Mouse (Mus musculus): ENCODE results near the gene Fxn. TPM values are rescaled to one million over a fixed set of nuclear protein-coding genes. Genes with fewer than 3 reads are reported as not detected.

Gene Fxn
- total RNA-seq, 2 experiments from 2014 or later: 39.3 to 41.2 TPM

- peak; percentile 85 for DNase-seq
These were observed 20.8 kb upstream of the Fxn start for GRCm38 (mm10) chr19:24300994-24301767.

- DNase-seq: no peak
These were observed 13.1 kb upstream of the Fxn start for GRCm38 (mm10) chr19:24293537-24293936.

- peak; percentile 67 for DNase-seq
These were observed 3.8 kb upstream of the Fxn start for GRCm38 (mm10) chr19:24284187-24284586.

DNA sequence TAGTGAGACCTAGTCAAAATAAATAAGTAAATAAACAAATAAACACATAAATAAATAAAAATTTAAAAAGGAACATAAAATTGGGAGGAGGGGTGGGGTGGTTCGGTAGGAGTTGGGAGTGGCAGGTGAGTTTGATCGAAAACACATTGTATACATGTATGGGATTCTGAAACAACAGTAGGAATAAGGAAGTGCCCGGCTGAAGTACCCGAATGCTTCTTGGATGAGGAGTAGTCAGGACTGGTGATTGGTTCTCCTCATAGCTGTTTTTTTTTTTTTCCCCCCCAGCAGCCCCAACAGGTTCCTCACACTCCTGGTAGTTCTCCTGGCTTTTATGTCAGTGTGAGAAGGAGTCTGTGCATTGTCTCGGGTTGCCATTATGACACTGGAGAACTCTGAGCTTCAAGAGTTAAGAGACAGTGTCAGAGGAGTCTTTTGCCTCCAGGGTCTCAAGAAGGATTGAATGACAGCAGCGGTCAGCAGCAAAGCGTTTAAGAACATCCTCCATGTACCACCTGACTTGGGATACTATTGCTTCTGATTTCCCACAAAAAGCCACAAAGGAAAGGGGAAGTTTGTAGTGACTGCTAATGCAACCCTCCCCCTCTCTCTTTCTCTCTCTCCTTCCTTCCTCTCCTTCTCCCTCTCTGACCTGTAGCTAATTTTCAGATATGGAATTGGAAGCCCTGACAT, 1.0 kb upstream of the Fxn start:
- no peak for DNase-seq

- DNase-seq: peak; percentile 80
These were observed 452 bp downstream of the Fxn start for GRCm38 (mm10) chr19:24279706-24280600.

DNA sequence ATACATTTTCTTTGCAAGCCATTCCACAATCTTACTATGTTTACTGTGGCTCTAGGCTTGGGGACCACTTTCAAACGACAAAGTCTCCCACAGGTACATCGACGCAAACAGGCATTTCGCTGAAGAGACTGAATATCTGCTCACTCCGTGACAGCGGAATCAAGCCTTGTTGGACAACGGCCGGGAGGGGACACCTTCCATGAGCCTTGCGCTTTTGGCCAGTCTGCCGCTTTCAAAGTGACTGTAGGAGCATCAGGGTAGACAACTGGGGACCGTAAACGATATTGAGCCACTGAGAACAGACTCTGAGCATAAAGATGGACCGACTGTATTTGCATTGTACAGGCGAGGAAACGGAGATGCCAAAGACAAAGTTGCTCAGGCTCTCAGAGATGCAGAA, 1.5 kb downstream of the Fxn start:
- DNase-seq: no peak

- DNase-seq: no peak
These were observed 6.1 kb downstream of the Fxn start for GRCm38 (mm10) chr19:24274281-24274680.

DNA sequence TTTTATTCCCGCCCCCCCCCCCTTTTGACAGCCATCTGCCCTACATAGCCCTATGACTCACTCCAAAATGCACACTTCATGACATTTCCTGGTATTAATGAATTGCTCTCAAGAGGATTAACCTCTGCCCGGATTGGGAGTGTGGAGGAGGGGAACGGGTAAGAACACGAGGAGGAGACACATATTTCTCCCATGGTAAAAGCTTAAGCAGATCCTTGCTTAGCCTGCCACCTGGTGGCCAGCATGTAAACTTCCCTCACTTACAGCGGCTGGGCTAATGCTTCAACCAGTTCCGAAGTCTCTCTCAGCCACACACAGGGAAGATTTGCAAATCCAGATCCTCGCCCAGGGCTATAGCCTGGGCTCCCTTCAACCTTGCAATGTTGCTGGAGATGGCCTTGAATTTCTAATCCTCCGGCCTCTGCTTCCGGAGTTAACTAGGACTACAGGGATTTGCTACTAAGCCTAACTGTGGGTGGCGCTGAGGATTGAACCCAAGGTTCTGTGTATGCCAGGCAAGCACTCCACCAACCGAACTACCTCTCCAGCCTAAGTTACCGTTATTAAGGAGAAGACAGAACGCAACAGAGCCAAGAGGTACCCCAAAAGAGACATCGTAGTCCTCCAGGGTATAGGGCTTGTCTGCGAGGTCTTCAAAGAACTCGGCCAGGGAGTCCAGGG, 8.5 kb downstream of the Fxn start:
- peak; percentile 88 for DNase-seq

- DNase-seq: peak; percentile 35
These were observed 9.1 kb downstream of the Fxn start for GRCm38 (mm10) chr19:24271326-24271725.

- DNase-seq: no peak
These were observed 11.9 kb downstream of the Fxn start for GRCm38 (mm10) chr19:24268531-24268930.

- no peak for DNase-seq
These were observed 14.2 kb downstream of the Fxn start for GRCm38 (mm10) chr19:24266046-24266830.

GRCm38 (mm10) chr19:24264991-24265390, 15.4 kb downstream of the Fxn start:
- peak; percentile 89 for DNase-seq

DNA sequence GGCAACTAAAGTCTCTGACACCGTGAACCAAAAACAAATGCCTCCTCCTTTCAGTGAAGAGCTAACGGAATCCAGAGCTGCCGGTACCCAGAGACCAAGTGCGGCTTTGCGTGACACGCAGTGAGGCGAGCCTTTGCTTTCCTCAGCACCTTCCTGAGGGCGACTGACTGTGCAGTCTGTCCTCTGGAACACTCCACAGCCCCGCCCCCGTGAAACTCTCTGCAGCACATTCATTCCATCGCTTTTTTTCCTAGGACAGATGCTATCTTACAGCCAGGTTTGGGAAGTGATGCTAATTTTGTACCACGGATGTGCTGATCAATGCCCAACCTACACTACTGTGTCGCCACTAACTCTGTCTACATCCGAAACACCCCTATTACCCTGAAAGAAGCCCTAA, 17.7 kb downstream of the Fxn start:
- no peak for DNase-seq

DNA sequence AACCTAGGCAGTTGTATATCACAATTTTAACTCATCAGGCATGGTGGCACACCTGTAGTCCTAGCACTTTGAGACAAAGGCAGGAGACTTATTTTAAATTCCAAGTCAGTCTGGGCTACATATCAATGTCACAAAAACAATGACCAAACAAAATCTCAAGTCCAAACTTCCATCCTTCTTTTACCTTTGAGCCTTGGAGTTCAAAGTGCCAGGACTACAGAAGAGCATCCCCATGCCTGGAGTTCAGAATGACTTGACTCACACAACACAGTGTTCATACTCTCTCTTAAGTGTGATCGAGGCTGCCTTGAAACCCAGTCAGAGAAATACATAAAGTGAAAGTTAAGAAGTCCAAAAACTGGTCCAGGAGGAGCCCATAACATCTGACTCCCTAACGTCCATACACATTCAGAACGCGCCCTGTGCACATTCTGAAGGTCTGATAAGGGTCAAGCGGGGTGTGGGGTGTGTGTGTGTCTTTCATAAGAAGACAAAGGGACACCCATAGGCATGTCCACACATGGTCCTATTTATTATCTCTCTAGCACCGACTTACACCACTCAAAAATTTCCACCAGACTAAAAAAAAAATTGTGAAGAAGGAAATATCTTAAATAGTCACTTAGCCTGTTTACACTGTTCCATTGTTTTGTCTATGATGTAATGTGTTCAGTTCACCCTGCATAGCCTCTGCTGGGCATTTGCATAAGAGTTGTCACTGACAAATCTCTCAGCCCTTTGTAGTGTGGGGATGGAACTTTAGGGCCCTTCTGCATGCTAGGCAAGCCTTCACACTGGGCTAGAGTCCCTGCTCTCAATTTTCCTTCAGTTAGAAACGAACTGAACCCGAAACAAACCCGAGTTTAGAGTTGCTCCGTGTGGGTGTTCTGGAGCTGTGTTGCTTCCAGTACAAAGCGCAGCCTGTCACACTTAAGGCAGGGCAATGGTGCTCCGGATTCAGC, 20.7 kb downstream of the Fxn start:
- no peak for DNase-seq

DNA sequence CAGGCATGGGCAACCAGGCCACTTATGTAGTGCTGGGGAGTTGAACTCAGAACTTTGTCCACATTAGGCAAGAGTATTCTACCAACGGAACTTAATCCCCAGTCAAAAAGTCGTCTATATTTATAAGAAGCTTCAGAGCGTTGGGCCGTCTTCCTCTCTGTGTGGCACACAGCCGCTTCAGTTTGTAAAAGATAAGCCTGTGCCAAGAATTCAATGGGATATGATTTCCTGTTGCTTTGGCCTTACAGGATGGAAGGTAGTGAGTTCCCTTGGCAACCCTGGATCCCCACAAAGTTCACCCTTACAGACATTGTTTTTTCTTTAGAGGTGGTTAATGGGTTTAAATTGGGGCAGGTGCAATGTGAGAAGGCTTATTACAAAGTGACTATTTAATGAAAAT, 22.0 kb downstream of the Fxn start:
- no peak for DNase-seq

DNA sequence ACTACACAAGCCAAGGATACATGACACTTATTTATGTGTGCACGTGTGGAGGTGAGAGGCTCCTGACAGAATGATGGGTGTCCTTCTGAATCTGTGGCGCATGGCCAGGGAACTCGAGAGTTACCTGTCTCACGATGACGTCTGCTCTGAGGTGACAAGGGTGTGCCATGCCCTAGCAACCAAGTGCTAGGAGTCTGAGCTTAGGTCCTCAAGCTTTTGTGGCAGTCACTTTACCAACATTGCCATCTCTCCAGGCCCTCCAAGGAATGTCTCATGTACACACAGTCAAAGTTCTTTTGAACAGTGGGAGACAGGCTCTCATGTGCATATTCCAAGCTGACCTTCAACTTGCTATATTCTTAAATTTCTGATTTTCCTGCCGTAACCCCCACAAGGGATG, 22.4 kb downstream of the Fxn start:
- no peak for DNase-seq

- DNase-seq: no peak
These were observed 26.6 kb downstream of the Fxn start for GRCm38 (mm10) chr19:24253657-24254260.

GRCm38 (mm10) chr19:24251869-24252268, 28.5 kb downstream of the Fxn start:
- DNase-seq: peak; percentile 51

DNA sequence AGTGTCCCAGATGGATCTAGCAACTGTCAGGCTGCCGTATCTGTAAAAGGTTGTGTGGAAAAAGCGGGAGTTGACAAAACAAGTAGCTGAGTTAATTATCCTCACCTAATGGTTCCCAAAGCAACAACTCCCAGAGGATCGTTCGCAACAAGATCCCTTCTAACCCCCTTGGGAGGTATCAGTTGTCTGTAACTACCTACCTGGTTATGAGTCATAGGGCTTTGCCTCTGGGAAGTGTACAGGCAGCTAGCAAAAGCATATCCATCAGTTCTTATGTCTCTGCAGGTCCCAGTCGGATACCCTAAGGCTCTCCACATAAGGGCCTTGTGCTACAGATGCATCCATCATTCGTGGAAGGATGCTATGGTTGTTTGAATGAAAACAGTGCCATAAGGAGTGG, 37.1 kb downstream of the Fxn start:
- no peak for DNase-seq

Measured in heart, postnatal 4 days (tissue).